Mouse (Mus musculus): ENCODE data around the gene Sox5.
"Not testable (repeated sequence)": the region's sequence is repeated elsewhere in the genome, so short reads cannot be mapped to it uniquely, and the experiment has no call there.

Sox5 gene

GRCm38 (mm10) chr6:144183087-144183486 is 598.7 kb downstream of the Sox5 start:
- DNase-seq (ENCODE audit: low read depth, low spot score), result no peak

DNA sequence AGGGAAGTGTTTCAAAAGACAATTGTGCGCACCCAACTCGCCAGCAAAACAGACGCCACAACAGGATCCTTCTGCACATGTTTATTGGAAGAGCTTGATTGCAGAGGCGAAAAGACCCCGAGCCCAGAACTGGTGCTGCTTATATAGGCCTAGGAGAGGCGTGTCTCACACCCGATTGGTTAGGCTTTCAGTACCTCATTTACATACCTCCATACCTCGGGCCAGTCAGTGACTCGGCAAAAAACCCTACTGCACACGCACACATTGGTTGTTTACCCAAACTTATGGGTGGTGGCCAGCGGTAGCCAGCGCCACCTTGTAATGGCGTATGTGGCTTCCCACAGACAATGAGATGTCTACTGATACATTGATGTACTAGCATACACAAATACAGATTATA is 599.3 kb downstream of the Sox5 start:
- not testable (repeated sequence) for DNase-seq (ENCODE audit: low read depth, low spot score)

DNA sequence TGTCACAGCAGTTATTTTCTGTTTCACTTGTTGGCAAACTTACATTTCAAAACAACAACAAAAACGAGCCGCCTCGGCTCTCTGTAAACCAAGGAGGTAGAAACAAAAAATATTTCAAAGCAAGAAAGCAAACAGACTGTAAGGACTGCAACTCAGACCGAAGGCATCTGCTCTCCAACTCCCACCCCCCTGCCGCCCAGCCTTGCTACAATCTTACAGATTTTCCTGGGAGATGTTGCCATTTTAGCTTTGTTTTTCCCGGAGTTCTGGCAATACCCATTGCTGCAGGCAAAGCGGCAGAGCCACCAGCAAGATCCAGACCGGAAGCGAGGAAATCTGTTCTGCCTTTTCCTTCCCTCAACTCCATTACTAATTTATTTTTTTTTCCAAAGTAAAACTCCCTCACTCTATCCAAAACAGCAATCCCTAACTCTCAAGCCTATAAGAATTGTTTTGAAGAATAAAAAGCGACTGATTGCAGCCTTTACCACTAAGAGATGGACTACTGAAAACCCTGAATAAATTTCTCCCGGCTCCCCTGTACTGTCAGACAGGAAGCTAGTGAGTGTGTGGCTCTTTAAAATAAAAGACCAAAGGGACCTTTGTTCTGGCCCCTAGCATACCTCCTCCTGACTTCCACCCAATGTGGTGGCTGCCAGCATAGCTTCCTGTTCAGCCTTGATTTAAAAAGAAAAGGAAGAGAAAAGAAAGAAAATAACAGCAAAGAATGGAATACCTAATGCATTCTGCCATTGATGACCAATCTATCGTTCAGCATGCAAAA is 600.5 kb downstream of the Sox5 start:
- DNase-seq (ENCODE audit: low read depth, low spot score), result no peak

DNA sequence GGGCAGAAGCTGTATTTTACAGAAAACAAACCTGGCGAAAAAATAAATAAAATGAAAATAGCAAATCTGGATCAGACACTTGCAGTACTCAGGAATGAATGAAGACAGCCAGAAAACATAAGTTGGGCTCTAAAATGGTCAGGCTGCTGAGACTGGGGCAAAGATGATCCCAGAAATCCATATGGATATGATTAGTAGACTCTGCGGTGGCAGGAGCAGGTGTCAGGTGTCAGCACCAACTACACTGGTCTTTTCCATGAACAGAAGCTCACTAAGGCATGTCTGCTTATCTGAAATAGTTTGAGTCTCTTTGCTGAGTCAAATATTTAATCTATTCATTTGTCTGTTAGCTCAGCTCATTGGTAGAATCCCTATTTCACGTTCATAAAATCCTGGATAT is 602.7 kb downstream of the Sox5 start:
- no peak for DNase-seq (ENCODE audit: low read depth, low spot score)

GRCm38 (mm10) chr6:144176674-144177073 is 605.1 kb downstream of the Sox5 start:
- no peak for DNase-seq (ENCODE audit: low read depth, low spot score)

GRCm38 (mm10) chr6:144175590-144175989 is 606.2 kb downstream of the Sox5 start:
- no peak for DNase-seq (ENCODE audit: low read depth, low spot score)

GRCm38 (mm10) chr6:144170541-144170940 is 611.2 kb downstream of the Sox5 start:
- no peak for DNase-seq (ENCODE audit: low read depth, low spot score)

- DNase-seq (ENCODE audit: low read depth, low spot score), result no peak
These were observed 612.0 kb downstream of the Sox5 start for GRCm38 (mm10) chr6:144169791-144170190.

GRCm38 (mm10) chr6:144168696-144169476 is 612.9 kb downstream of the Sox5 start:
- DNase-seq (ENCODE audit: low read depth, low spot score), result no peak

GRCm38 (mm10) chr6:144167058-144167457 is 614.7 kb downstream of the Sox5 start:
- no peak for DNase-seq (ENCODE audit: low read depth, low spot score)

DNA sequence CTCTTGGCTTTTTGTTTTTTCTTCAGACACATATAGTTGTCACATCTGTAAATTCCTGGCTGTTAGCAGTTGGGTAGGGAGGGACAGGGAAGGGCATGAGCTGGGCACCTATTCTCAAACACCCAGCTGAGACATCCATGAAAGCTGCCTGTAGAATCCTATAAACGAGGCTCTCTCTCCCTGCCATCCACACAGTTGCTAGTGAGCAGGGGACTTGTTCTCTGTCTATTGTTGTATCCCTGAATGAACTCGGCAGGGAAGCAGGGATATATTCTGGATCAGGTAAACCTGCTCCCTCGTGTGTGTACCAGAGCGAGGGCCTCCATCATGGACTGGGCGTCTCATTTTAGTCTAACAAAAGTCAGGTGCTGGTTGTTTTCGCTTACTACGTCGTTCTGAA is 615.1 kb downstream of the Sox5 start:
- no peak for DNase-seq (ENCODE audit: low read depth, low spot score)

DNA sequence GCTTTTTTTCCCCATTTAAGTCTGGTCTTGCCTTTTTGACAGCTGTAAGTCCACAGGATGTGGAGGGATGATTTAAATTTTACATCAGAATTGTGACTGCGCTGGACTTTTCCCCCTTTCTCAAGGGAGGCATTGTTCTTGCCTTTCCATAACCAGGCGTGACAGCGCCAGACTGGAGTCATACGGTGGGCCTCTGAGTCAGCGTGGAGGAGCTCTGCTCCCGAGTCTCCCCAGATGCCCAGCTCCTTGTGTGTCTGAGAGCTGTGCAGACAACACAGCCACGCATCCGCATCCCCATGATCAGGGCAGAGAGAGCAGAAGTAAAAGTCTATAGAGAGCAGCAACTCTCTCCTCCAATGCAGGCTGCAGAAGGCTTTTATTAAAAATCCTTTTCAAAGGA is 615.7 kb downstream of the Sox5 start:
- DNase-seq (ENCODE audit: low read depth, low spot score), result no peak

DNA sequence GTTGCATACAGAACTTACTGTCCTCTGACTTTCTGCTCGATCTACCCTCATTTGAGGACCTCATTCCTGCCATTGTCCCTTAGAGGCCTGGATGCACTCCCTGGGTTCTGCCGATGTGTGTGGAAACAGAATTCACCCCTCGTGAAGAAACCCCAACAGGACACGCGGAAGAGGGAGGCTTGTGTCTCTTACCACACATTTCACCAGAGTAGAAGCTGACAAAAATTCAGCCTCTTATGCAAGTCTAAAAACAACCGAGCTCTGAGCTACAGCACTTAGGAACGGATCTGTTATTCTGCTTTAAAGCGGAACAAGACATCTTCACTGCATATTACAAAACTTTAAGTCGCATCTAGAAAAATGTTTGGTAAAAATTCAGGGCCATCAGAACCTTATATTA is 618.3 kb downstream of the Sox5 start:
- DNase-seq (ENCODE audit: low read depth, low spot score), result no peak

DNA sequence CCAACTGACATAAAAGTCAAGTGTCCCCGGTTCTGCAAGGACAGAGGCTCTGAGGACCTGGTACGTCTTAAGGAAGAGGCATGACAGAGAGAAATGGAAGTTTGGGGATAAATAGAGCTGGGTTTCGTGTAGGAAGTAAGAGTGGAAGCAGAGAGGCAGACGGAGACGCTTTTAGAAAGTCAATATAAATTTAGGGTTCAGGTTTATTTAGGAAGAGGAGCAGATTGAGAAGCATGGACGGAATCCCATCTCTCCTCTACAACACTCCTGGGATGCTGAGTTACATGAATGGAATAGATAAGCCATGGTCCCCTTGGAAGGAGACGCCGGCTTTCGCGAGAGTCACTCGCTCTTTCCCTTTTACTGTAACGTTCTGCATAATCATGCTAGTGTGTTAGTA is 623.1 kb downstream of the Sox5 start:
- peak; percentile 58 for DNase-seq (ENCODE audit: low read depth, low spot score)

DNA sequence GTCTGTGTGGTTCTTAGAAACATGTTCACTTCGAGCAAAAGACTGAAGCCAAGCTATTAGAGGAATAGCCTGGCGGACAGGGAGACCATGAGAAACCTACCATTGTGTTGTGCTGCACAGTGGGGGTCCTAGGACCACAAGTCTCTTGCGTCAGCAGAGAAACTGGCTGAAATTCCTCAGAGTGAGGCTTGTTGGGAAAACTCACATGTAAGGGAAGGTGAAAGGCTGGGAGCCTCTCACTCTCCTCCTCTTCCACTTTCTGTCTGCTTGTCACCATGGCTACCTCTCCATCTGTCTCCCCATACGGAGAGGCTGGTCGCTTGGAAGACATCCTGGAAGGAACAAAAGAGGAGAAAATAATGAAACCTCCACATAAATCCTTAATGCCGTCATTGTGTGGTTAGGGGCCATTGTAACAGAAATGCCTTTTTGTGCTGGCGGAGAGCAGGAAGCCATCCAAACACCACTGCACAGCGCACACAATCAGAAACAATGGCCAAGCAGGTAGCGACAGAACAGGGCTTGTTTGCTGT is 626.8 kb downstream of the Sox5 start:
- peak; percentile 69 for DNase-seq (ENCODE audit: low read depth, low spot score)

- DNase-seq (ENCODE audit: low read depth, low spot score), result no peak
These were observed 629.8 kb downstream of the Sox5 start for GRCm38 (mm10) chr6:144151957-144152356.

DNA sequence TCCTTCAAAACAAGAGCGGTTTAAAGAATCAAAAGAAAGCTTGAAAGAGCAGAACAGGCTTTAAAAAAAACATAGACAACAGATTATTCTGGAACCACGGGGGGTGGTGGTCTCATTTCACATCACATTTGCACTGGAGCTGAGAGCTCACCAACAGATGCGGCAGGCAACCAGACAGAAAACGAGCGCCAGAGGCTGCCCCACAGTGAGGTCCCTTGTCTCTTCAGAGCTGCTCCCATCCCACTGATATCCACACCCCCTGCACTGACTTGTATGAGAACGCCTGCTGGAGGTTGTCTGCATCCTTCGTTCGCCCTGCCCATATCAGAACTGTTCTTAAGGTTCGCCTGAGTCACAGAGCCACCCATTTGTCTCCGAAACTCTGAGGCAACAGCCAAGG is 630.7 kb downstream of the Sox5 start:
- no peak for DNase-seq (ENCODE audit: low read depth, low spot score)

- no peak for DNase-seq (ENCODE audit: low read depth, low spot score)
These were observed 644.4 kb downstream of the Sox5 start for GRCm38 (mm10) chr6:144137397-144137796.

GRCm38 (mm10) chr6:144136894-144137293 is 644.9 kb downstream of the Sox5 start:
- no peak for DNase-seq (ENCODE audit: low read depth, low spot score)

GRCm38 (mm10) chr6:144129927-144130326 is 651.9 kb downstream of the Sox5 start:
- no peak for DNase-seq (ENCODE audit: low read depth, low spot score)

GRCm38 (mm10) chr6:144119961-144120360 is 661.8 kb downstream of the Sox5 start:
- no peak for DNase-seq (ENCODE audit: low read depth, low spot score)

- no peak for DNase-seq (ENCODE audit: low read depth, low spot score)
These were observed 665.1 kb downstream of the Sox5 start for GRCm38 (mm10) chr6:144116646-144117045.

DNA sequence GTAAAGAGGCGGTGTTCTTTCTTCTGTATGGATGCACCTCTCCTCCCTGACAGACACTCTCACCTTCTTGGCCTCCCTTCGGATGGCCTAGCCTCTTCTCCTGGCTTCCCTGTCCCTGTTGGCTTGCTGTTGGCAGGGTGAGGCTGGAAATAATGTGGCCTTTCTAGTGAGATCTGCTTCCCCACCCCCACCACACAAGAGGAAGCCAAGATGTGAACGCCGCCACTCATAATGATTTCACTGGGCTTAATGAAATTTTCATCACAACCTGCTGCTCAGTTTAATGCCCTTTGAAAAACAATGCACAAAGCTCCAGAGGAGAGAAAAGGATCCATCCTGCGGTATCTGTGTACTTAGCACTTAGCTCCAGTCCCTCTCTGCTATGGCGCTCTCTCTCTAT is 670.2 kb downstream of the Sox5 start:
- DNase-seq (ENCODE audit: low read depth, low spot score), result no peak

Measured in telencephalon, adult 2 months (tissue).